Mouse (Mus musculus) gastrocnemius, adult 8-10 months (tissue): ENCODE measurements around the gene Ago3. TPM values are rescaled to one million over a fixed set of nuclear protein-coding genes. Genes with fewer than 3 reads are reported as not detected.
A peak's percentile ranks its signal among the peaks of the same experiment; 100 is the strongest.

Experiments
- DNase-seq, 2 experiments: peaks; one replicate each; pipeline ENCODE4 v3.0.0; 2022; ENCODE audit warnings: low spot score in 2 of 2
- total RNA-seq, 4 experiments: library from RNA; stranded (reverse); gene quantifications; 2 replicates each; pipeline ENCODE4 v1.2.4; 2022

The Ago3 gene
- total RNA-seq, 4 experiments from 2014 or later = 6.8 to 11.5 (median 8.0) TPM

DNA sequence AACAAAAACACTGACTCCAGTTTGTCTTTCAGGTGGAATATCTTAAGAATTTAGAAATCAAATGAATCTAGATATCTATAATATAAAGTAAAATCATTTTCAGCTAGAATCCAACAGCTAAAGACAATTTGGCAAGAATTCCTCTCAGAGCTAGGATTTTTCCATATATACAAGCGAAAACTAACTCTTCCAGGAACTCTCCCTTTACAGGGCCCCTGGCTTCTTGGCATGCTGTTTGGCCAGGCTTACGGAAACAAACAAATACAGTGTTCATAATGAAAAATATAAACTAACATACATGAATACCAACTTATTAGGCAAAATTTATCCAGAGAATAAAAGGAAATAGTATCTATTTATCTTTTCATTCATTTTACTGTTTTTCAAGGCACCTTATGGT is 5.5 kb downstream of the Ago3 start:
- no peak for DNase-seq

DNA sequence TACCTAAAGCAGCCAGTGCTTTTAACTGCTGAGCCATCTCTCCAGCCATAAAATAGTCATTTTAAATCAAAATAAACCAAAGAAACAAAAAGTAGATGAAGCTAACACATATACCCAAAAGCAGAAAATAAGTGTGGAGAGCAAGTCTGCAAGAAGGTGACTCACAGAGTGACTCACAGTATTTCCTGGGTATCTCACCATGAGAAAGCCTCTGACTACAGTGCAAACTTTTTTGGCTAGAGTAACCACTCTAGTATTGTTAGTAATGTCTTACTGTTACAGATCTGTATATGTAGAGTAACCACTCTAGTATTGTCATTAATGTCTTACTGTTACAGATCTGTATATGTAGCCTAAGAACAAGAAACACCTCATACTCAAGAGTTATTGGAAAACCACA is 13.6 kb downstream of the Ago3 start:
- DNase-seq = no peak

DNA sequence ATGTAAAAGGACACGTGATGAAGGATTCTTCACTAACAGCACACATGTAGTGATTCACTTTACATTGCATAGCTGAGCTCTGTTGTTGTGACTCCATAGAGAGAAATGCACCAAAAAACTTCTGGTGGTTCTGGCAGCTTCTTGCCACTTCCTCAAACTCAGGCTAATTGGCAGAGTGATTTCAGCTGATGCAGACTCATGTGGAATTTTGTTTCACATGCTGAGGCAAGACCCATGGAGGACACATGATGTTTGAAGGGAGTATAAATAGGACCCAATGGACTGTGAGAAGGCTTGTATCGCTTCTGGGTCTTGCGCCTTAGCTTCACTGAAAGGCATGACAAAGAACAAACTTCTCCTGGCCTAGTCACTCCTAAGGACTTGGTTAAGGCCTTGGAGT is 16.8 kb downstream of the Ago3 start:
- DNase-seq = no peak

DNA sequence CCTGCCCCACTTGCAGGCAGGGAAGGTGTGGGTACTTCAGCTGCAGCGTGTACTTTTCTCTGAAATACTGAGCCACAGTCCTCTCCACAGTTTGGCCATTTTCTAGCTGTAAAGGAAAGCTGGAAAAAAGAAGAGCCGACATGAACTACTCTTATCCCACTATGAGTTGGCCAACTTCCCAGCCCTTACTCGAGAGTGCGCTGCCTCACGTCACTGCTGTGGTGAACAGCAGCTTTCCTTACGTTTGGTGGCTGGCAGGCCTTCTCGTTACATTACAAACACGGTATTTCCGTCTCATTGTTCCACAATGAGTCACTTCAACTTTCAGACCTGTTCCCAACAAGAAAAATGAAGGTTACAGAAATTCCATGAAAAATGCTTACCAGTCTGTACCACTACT is 57.9 kb downstream of the Ago3 start:
- DNase-seq = no peak

DNA sequence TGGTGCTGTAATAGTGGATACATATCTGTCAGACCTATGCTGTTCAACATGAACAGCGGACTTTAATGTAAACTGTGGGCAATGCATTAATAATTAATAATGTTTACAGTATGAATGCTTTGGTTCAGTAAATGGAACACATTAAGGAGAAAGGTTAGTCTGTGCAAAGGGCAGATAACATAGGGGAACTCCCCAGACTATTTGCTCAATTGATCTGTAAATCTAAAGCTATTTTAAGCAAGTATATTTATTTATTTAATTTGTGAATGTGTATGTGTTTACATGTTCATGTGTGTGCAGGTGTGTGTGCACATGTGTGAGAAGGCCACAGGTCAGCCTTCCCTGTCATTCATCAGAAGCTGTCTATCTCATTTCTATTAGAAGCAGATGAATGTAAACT is 69.3 kb downstream of the Ago3 start:
- no peak for DNase-seq

DNA sequence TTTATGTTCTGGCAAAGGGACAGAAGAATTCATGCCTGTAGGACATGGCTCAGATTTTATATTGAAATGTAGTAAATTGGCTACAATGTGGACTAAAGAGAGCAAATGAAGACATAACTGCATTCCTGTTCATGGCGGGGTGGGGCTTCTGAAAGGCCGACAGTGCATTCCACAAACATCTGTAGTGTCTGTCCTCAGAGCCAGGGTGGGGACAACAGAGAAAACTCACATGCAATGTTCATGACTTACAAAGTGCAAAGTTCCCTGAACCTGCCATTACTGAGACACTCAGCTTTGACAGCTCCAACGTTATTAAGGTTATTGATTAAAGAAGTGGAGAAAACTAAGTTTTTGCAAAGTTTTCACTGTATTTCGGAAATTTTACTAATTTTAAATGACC is 85.9 kb downstream of the Ago3 start:
- no peak for DNase-seq

DNA sequence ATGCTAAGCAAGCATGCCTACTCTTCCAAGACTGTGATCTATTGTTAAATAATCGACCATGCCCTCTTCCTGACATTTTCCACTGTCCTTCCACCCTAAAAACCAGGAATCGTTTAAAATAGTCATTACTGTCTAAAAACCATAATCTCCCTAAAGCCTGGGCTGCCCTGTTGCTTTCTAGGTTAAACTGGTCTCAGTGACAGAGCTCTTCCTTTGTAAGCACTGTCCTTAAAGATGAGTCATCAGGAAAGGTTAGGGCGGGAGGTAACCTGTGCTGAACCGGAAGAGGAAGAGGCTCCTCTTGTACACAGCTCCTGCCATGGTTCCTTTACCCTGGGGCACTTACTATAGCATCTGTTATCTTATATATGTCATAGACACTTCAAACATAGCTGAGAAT is 89.9 kb downstream of the Ago3 start:
- no peak for DNase-seq

DNA sequence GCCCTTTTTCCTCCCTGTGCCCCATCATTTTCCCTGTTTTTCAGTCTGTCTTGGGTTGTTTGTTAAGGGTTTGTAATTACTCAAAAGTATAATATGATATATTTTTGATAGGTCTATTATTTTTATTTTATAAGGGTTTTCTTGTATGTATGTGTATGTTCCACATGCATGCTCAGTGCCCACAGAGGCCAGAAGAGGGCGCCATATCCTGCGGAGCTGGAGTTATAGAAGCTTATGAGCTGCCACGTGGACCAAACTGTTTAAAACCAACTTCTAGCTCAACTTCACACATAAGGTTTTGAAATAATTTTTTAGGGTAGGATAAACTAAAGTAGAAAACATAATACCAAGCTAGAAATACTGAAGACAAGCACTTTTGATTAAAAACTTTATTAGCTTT is 97.0 kb downstream of the Ago3 start:
- DNase-seq = no peak

DNA sequence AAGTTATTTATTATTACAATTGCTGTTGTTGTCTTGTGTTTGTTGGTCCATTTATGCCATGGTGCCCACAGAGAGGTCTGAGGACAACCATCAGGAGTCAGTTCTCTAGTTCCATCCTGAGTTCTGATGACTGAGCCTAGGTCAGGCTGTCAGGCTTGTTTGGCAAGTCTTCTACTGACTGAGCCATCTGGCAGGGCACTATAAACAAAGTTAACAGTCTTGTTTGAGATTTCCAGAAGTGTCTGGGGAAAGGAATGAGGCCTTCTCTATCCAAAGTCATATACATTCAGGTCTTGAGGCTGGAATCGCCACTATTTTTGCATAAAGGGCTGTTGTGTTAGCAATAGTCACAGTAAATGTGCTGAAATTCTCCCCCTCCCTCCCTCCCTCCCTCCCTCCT is 97.6 kb downstream of the Ago3 start:
- no peak for DNase-seq

DNA sequence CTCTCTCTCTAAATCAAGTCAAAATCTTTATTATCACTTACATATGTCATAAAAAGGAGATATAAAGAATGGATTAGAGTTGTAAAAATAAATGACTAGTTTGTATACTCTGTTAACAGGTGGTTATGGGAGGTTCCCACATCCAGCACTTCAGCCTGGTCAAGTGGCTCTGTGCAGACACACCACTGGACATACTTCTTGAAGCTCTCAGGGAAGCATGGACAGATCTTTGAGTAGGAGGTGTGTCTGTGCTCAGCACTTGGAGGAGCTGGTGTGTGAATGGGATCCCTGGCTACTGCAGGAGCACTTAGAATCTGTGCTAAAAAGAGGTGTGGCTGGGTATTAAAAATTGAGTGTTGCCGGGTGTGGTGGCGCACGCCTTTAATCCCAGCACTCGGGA is 99.1 kb downstream of the Ago3 start:
- no peak for DNase-seq

DNA sequence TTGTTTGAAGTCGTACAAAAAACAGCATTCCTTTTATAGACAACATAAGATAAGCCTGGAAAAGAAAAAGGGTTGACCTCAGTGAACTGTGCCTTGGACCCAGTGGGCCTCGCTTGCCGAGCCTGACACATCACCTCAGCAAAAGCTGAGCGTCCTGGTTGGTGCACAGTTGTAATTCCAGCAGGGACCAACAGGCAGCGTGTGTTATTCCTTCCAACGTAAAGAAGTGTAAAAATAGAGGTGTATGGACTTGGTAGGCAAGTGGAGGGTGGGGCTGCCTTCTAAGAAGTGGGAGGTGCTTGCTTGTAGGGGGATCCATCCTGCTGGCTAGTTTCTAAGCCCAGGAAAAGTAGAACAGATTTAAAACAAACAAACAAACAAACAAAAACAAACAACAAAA is 103.3 kb downstream of the Ago3 start:
- DNase-seq = no peak

DNA sequence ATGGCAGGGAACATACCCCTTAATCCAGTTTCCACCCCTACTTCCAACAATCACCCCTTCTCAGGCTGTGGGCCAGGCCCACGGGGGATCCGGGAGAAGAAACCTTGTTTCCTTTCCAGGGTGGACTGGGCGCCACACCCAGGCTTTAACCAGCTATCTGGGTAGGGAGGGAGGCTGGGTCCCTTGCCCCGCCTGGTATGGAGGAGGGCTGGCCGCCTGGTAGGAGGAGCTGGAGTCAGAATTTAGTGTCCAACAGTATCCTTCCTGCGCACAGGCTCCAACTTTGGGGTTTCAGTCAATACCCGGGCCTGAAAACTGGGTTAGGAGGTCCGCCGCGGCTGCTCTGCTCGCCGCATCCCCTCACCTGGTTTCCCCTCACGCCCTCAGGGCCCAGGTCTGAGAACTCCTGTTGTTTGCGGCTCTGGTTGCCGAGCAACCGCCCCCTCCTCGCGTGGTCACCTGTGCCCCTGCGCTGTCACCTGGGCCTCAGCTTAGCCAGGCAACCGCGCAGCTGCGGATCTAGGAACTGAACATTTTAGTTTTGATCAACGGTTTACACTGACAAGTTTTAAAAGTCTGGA is 104.0 kb downstream of the Ago3 start, which contains the start of gene Tekt2:
Tekt2 (minus strand) TSS at position 408 of the 581 bp plus-strand sequence.
- no peak for DNase-seq

DNA sequence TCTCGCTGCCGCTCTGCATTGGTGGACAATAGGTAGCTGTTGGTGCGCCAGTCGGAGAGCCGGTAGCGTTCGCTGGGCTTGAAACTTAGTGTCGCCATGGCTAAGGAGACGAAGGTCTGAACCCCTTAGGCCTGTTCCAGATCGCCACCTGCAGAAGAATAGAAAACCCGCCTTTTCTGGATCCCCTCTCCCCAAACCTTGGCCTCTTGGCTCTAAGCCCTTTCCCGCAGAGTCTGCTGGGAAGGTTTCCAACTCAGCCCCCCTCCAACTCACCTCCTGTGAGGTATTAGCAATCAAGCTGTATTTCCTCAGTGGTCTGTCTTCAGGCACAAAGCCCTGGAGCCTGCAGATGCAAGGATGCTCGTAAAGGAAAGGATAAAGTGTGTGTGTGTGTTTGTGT is 104.5 kb downstream of the Ago3 start:
- no peak for DNase-seq

DNA sequence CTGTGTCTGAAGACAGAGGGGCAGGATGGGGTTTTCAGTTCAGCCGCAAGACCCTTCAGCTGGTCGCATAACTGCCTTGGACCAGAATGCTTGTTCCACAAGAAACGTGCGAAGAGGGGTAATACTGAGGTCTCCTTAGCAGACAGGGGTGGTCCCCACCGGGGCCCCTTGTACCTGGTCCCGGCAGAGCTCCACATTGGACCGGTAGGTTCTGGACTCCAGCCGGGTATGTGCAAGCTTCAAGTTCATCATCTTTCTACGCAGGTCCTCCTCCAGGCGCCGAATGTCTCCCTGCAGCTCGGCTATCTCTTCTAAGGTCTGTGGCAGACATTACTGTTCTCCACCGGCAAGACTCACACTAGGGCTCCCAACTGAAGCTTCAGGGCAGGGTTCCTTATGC is 106.7 kb downstream of the Ago3 start:
- DNase-seq = no peak

DNA sequence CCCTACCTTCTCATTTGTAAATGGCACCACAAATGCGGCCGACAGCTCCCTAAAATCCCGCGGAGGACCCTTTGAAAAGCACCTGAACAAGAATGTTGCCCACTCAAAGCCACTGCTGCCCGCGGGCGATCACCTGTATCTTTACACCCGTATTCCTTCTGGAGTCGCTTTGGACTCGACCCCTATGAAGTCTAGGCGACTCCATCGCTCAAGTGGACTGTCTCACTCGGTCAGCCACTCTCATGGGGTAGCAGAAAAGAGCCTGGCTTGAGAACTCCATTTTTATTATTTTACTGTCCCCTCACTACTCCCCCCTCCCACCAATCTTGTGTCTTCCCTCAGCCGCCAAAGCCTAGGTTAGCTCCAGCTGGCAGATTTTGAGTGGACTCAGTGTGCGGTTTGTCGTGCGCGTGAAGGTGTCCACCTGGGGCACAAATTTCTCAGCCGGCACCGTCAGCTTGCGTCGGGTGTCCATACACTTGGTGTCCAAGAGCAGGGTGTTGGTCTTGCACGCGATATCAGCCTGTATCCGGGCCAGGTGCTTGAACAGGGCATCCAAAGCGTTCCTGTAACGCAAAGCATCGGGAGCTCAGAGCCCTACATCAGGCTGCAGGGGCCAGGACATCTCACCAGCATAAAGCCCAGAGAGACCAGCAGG is 107.4 kb downstream of the Ago3 start:
- DNase-seq = no peak

DNA sequence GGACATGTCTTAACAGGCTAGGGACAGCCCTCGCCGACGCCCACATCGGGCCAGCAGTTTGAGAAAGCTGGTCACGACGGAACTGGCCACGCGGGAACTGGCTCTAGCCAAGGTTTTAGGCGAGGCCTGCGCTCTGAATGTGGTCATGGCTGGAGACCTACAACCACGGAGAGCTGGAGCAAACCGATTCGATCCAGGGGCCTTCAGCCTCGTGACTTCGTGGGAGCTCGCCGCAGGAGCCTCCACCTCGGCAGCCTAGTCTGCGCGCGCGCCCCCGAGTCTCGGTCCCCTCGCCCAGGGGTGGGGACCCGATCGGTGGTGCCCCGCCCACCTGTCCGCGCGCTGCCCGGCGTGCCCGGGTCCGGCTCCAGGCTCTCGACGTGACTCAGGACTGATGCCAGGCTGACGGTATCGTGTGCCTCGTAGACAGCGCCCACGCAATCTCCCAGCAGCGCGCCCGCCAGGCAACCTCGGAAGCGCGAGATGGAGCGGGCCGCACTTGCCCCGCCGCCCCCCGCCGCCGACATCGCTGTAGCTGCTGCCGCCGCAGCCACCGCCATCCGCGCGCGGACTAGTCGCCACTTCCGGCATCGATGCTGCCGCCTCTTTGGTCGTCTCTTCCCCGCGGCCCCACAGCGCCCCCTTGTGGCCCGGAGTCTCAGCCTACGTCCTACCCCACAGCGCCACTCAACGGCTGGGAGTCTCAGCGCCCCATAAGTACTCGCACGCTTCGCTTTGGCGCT is 108.1 kb downstream of the Ago3 start, which contains the start of gene Adprhl2:
Adprhl2 (minus strand) TSS at position 593 of the 743 bp plus-strand sequence.
- DNase-seq = peak; percentile 96 to 97

DNA sequence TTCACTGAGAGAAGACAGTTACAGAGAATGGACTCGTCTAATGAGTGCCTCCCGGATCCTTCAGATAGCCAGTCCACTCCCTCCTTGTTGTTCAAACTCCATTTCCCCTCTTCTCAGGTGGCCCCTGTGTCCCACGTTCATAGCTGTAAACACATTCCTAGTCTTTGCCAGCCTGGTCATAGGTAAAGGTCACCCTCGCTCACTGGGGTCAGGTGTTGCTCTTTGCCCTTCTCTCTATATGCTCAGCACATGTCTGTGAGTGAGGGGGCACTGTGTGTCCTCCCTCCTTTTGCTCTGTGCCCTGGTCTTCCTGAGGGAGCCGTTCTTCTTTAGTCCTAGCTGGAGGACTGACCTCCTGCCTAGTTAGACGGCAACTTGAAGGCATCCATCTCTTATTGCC is 109.5 kb downstream of the Ago3 start:
- no peak for DNase-seq

DNA sequence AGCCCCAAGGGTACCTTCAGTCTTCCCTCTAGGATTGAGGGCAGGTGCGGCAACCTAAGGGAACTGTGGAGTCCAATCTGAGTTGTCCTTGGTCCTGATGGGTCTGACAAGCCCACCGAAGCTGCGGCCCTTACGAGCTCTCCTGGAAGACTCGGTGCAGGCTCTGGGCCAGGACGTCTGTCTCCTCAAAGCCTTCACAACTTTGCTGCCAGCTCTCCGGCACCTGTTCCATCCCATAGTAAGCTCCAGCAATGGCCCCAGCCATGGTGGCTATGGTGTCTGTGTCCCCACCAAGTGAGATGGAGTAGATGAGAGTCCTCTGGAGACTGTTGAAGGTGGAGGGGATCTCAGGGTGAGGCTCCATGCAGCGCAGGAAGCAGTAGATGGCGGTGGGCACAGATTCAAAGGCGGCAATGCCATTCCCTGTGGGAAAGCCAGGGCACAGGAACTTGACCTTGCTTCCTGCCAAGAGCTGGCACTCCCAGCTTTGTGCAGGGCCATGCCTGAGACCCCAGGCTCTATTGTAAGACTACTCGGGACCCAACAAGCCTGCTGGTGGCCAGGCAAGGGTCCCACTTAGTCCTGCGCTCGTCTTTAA is 112.8 kb downstream of the Ago3 start:
- DNase-seq = no peak

DNA sequence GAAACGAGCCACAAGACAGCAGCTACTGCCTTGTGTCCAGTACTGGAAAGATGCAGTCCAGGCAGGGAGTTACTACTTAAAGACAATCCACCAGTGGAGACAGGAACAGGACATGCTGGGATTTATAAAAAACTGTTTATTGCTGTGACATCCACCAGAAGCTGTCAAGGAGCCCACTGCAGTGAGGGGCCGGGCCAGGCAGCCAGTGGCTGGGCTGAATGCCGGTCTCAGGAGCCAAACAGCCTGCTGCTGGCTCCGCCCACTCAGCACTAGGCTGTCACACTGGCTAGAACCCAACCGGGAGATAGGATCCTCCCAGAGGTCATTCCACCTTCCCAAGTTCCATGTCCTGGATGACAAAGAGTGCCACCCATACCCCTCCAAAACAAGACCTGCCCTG is 113.4 kb downstream of the Ago3 start:
- no peak for DNase-seq

DNA sequence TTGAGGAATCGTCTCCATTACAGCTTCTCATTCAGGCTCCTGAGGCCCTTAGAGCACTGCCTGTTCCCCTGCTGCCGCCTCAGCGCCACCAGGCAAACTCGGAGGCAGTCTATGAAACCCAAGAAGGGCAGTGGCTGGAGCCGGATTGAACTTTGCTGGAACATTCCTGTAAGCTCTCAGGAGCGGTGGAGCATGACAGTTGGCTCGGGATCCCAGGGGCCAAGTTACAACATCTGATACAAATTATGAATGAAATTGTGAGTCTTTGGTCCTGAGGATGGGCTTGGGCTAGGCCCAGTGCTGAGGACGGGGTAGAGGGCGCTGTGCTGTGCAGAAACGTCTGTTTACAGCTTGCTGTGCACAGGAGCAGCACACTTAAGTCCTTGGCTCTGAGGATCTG is 115.0 kb downstream of the Ago3 start:
- DNase-seq = peak; percentile 66 to 69

DNA sequence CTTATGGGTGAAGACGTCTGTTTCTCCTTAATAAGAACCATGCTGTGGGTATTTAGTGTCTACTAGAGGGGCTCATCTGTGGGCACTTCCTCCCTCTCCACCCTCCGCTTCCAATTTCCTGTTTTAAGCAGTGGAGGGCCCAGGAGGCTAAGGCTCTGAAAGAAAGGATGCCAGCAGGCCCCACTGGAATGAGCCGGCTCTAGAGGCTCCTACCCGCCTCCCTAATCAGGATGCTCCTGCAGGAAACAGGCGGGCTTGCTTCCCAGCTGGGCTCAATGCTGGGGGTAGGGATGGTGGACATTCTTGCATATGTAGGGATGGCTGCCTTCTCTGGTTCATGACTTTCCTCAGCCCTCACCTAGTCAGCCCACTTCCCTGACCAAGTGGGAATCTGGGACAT is 116.2 kb downstream of the Ago3 start:
- no peak for DNase-seq

DNA sequence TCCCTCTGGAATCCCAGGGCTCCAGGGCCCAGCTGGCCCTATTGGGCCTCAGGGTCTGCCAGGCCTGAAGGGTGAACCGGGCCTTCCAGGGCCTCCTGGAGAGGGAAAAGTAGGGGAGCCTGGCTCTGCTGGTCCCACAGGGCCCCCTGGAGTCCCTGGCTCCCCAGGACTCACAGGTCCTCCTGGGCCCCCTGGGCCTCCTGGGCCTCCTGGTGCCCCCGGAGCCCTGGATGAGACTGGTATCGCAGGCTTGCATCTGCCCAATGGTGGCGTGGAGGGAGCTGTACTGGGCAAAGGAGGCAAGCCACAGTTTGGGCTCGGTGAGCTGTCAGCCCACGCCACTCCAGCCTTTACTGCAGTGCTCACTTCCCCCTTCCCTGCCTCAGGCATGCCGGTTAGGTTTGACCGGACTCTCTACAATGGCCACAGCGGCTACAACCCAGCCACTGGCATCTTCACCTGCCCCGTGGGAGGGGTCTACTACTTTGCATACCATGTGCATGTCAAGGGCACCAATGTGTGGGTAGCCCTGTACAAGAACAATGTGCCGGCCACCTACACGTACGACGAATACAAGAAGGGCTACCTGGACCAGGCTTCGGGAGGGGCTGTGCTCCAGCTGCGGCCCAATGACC is 117.7 kb downstream of the Ago3 start:
- DNase-seq = no peak
